Mouse (Mus musculus) cerebellum, adult 9-11 months (tissue): ENCODE data around the gene Gnl2.
A peak's percentile ranks its signal among the peaks of the same experiment; 100 is the strongest.

Experiments
- DNase-seq: peaks from one replicate; pipeline ENCODE4 v3.0.0; 2022

Gnl2 gene

DNA sequence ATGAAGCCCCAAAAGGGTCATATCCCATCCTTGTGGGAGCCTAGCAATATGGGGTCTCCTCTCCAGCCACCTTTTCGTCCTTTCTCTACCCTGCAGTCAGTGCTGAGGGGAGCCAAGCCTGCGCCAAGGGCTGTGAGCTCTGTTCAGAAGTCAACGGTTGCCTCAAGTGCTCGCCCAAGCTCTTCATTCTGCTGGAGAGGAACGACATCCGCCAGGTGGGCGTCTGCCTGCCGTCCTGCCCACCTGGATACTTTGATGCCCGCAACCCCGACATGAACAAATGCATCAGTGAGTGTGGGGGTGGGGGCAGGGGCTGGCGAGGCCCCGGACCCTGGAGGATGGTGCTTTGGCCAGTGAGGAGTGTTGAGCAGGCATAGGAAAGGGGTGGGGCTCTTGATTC, 11.5 kb upstream of the Gnl2 start:
- no peak for DNase-seq

DNA sequence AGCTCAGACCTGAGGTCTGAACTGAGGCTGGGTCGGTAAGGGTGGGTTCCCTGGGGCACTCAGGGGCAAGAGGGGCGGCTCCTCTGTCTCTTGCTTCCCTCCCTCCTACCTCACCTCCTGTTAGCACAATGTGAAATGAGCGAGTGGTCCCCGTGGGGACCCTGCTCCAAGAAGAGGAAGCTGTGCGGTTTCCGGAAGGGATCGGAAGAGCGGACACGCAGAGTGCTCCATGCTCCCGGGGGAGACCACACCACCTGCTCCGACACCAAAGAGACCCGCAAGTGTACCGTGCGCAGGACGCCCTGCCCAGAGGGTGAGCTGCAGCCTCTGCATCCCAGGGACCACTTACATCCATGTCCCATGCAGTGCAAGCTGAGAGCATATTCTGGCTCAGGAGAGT, 8.9 kb upstream of the Gnl2 start:
- no peak for DNase-seq

- no peak for DNase-seq
Measured at GRCm38 (mm10) chr4:125008220-125008619, 8.2 kb upstream of the Gnl2 start.

DNA sequence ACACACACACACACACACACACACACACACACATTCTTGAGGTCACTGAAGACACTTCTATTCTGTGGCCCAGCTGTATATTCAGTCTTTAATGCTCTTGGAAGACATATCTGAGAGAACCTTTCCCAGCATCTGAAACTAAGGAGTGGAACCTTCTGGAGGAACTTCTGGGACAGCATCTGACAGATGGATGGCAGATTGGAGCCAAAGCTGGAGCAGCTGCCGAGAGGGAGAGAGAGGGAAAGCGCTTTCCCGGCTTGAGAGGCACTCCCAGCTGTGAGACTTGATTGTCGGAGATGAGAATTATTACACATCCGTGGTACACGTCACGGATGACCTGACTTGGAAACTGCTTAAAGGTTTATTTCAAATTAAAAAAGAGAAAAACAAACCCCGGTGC, 7.7 kb upstream of the Gnl2 start:
- DNase-seq, result no peak

DNA sequence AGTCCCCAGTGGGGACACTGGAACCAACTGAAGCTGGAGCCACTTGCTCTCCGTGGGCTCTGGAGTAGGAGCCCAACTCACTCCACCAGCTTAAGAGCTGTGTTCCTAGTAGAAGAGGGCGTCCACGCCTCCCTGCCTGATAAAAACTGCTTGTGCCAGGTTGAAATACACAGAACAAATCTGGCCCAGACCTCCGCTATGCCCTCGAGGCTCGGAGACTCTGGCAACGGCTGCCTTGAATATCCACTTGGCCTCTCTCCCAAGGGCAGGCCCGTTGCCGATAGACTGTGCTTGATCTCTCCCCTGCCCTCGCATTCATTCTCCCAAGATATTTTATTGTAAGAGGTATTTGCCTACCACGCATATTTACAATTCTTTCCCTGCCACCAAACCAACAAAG, 1.0 kb downstream of the Gnl2 start:
- no peak for DNase-seq

DNA sequence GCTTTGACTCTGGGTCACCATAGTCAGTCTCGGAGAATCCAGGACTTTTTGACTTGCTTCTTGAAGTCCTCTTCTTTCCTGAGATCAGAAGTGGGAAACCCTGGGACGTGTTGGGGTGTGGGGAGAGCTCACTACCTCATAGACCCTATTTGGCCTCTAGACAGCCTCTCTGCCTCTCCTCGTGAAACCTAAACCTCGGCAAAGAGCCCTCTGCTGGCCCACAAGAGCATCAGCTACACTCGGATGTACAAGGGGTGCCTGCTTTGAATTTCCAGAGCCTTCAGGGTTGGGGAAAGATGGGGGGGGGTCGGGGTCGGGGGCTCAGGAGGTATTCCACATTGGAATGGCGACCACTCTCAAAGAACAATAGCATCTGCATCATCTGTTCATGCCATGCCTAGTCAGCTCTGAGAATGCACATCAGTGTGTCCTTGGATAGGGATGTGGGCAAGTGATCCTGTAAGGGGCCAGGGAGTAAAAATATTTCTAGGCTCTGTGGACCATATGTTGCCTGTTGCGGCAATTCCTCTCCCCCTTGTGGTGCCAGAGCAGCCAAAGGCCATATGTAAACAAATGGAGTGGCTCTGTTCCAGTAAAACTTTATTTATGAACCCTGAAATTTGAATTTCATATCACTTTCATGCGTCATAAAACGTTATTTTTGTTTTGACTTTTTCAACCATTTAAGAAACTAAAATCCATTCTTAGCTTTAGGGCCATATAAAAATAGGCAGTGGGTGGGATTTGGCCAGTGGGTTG, 4.6 kb downstream of the Gnl2 start:
- DNase-seq, result no peak

DNA sequence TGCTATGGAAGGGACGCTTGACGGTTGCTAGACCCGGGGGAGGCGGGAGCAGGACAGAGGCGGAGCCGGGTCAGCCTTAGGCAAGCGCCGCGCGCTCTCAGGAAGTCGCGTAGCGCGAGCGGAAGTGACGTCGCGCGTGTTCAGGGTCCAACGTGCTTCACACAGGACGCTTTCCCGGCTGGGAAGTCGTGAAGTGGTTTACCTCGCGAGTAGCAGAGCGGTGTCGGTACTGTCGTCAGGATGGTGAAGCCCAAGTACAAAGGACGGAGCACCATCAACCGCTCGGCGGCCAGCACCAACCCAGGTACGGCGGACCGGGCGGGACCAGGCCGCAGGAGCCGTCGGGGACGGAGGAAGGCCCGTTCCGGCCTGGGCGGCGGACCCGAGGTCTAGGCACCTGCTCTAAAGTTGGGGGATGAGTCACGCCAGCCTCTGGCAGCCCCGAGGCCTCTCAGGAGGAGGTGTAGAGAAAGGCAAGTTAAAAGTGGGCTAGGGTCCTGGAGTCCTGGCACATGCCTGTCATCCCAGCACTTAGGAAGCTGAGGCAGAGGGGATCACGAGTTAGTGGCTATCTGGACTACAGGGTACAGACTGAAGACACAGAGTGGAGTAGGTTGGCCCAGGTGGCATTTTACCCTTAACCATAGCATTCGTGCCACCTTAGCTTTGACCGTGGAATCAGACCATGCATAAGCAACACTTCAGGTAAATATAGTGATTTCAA, 13.7 kb downstream of the Gnl2 start:
- peak; percentile 92 for DNase-seq

- DNase-seq, result no peak
Measured at GRCm38 (mm10) chr4:125034341-125034740, 18.0 kb downstream of the Gnl2 start.

- DNase-seq, result no peak
Measured at GRCm38 (mm10) chr4:125044454-125044853, 28.1 kb downstream of the Gnl2 start.

GRCm38 (mm10) chr4:125055385-125055784, 39.0 kb downstream of the Gnl2 start:
- no peak for DNase-seq

DNA sequence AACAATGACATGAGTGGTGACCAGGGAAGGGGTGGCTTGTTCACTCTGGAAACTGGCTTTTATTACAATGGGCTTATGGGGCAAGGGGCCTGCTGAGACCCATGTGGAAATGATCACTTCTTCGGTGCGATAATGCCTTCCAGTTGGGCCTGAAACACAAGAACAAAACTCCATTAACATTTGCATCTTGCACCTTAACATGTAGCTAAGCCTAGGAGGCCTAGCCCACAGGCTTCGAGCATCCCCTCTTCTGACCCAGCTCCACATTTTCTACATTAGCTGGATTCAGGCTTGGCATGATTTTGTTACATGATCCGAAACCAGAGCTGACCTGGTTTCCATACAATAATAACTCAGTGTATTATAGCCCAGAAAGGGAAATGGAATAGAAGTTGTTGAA, 40.1 kb downstream of the Gnl2 start:
- no peak for DNase-seq

- DNase-seq, result no peak
Measured at GRCm38 (mm10) chr4:125057273-125057672, 40.9 kb downstream of the Gnl2 start.

- DNase-seq, result no peak
Measured at GRCm38 (mm10) chr4:125058033-125058432, 41.6 kb downstream of the Gnl2 start.

- no peak for DNase-seq
Measured at GRCm38 (mm10) chr4:125059025-125059424, 42.6 kb downstream of the Gnl2 start.

- DNase-seq, result no peak
Measured at GRCm38 (mm10) chr4:125063829-125064228, 47.4 kb downstream of the Gnl2 start.

- DNase-seq, result peak; percentile 55
Measured at GRCm38 (mm10) chr4:125065517-125066307, 49.3 kb downstream of the Gnl2 start, which contains the start of gene Dnali1. Gene Dnali1, minus strand, starts transcription at chr4:125065703.

GRCm38 (mm10) chr4:125066490-125067370, 50.3 kb downstream of the Gnl2 start, which contains the start of gene Snip1:
Gene Snip1, plus strand, starts transcription at chr4:125066672.
- DNase-seq, result peak; percentile 94

DNA sequence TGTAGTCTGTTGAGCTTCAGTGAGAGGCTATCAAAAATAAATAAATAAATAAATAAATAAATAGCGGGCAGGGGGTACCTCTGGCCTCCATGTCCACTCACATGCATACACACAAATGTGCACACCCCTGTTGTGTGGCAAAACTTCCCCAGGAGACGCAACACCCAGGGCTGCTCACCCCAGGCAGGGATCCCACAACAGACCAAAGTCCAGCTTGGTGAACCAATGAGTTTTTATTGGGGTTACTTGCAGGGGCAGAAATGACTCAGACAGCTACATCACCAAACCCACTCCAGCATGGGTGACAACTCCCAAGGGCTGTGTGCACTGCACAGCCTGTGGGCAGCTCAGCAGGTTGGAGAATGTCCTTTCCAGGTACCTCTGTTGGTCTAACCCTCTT, 61.3 kb downstream of the Gnl2 start:
- no peak for DNase-seq

DNA sequence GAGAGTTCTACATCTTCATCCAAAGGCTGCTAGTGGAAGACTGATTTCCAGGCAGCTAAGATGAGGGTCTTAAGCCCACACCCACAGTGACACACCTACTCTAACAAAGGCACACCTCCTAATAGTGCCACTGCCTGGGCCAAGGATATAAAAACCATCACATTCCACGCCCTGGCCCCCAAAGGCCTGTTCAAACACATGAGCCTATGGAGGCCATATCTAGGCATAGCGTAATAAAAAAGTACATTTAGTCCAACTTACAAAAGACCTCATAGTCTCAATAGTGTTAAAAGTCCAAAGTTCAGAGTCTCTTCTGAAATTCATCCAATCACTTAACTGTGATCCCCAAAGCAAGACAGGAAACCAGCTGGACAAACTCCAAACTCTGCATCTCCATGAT, 62.3 kb downstream of the Gnl2 start:
- DNase-seq, result no peak

GRCm38 (mm10) chr4:125084403-125085345, 68.3 kb downstream of the Gnl2 start, which contains the start of gene Meaf6:
Gene Meaf6, plus strand, starts transcription at chr4:125085134.
- peak; percentile 91 for DNase-seq

DNA sequence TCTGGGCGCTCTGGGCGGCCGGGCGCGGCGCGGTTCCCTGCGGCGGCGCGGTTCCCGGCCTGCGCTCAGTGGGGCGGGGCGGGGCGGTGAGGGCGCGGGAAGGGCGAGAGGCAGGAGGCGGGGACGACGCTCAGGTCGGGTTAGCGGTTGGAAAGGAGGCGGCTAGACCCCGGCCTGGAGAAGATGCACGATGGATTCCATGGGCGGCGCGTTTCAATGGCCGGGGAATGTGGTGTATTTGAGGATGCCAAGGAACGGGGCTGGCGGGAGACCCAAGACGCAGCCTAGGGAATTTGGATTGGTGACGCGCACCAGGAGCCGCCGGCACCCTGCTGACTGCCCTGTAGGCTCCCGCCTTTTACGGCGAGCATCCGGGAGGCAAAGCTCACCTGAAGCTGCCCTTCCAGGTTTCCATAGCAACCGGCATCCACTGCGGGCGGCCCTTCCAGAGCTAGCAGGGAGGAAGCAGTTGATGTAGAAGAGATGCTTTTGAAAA, 69.0 kb downstream of the Gnl2 start:
- DNase-seq, result peak; percentile 81
